Mouse (Mus musculus): ENCODE results near the gene Ubxn4. TPM values are rescaled to one million over a fixed set of nuclear protein-coding genes. Genes with fewer than 3 reads are reported as not detected.

Ubxn4 gene
- polyA plus RNA-seq, 1 experiment from 2014 or later: 57.6 TPM

DNA sequence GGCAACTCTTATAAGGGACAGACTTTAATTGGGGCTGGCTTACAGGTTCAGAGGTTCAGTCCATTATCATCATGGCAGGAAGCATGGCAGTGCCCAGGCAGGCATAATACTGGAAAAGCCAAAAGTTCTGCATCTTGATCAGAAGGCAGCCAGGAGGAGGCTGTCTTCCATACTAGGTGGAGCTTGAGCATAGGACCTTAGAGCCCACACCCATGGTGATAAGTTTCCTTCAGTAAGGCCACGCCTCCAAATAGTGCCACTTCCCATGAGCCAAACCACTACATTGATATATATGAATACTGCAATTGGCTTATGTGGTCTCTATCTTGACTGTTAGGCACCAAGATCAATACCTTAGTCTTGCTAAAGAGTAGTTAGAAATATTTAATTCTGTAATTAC is 32.1 kb downstream of the Ubxn4 start:
- WGBS: 83% methylated on average over 1 of the region's 1 CpGs
- Histone ChIP-seq H3K27me3 (no peaks in the 10 kb centered on the region), H3K4me1 (replicated peaks) (no peaks in the 10 kb centered on the region), H3K4me3 (no peak overlapping the region), H3K9me3 (replicated peaks) (no peaks in the 10 kb centered on the region), H3K36me3 (peaks cover 83% of the 10 kb centered on the region), H3K27ac (no peak overlapping the region), H3K9ac (no peak overlapping the region), H3K4me2 (no peak overlapping the region)
- ATAC-seq (replicated peaks; ENCODE audit: insufficient number of reproducible peaks, insufficient read depth, low FRiP score, low read depth): no peak

DNA sequence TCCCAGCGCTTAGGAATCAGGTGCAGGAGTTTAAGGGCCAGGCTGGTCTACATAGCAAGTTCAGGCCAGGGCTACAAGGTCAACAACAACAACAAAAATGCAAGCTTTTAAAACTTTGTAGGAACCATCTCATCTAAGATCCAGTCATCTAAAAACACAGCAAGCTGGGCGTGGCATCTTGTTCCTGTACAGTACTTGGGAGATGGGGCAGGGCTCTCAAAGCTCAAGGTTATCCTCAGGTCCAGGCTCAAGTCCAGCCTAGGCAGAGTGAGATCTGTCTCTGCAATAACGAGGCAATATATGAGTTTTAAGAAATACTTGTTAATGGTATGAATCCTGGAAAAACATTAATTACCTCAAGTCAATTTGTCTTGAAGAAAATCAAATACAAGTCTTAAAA is 34.8 kb downstream of the Ubxn4 start:
- no peak for ATAC-seq (replicated peaks; ENCODE audit: insufficient number of reproducible peaks, insufficient read depth, low FRiP score, low read depth)
- Histone ChIP-seq H3K4me2 (no peak overlapping the region), H3K4me1 (replicated peaks) (no peaks in the 10 kb centered on the region), H3K27me3 (no peaks in the 10 kb centered on the region), H3K27ac (no peak overlapping the region), H3K9ac (no peak overlapping the region), H3K4me3 (no peak overlapping the region), H3K36me3 (peaks cover 70% of the 10 kb centered on the region), H3K9me3 (replicated peaks) (no peaks in the 10 kb centered on the region)
- 93% methylated on average over 3 of the region's 3 CpGs for WGBS

DNA sequence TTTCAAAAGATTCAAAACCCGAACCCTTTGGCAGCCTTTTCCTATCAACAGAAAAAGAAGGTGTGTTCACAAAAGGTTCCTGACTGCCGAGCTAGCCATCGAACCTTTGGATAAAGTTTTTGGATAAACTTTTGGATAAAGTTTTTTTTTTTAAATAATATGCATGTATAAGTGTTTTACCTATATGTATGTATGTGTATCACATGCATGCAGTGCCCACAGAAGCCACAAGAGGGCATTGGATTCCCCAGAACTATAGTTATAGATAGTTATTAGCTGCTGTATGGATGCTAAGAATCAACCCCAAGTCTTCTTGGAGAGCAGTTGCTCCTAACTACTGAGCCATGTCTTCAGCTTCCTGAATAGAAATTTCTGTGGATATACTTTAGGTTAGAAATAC is 38.0 kb downstream of the Ubxn4 start:
- H3K4me1 ChIP-seq (replicated peaks): no peaks in the 10 kb centered on the region
- H3K9ac ChIP-seq: no peak overlapping the region
- H3K36me3 ChIP-seq: peaks cover 40% of the 10 kb centered on the region
- H3K27ac ChIP-seq: no peak overlapping the region
- H3K9me3 ChIP-seq (replicated peaks): no peaks in the 10 kb centered on the region
- WGBS: 94% methylated on average over 3 of the region's 3 CpGs
- no peak overlapping the region for H3K4me2 ChIP-seq
- no peaks in the 10 kb centered on the region for H3K27me3 ChIP-seq
- no peak for ATAC-seq (replicated peaks; ENCODE audit: insufficient number of reproducible peaks, insufficient read depth, low FRiP score, low read depth)
- H3K4me3 ChIP-seq: no peak overlapping the region

DNA sequence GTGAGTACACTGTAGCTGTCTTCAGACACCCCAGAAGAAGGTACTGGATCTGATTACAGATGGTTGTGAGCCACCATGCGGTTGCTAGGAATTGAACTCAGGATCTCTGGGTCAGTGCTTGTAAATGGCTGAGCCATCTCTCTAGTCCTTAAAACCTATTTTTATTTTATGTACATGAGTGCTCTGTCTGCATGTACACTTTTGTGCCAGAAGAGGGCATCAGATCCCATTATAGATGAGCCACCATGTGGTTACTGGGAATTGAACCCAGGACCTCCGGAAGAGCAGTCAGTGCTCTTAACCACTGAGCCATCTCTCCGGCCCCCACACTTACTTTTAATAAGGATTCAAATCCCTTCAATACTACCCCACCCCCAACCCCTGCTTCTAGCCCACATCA is 39.2 kb downstream of the Ubxn4 start:
- no peaks in the 10 kb centered on the region for H3K4me1 ChIP-seq (replicated peaks)
- no peak overlapping the region for H3K27ac ChIP-seq
- H3K4me2 ChIP-seq: no peak overlapping the region
- H3K9me3 ChIP-seq (replicated peaks): no peaks in the 10 kb centered on the region
- WGBS: 96% methylated on average over 3 of the region's 3 CpGs
- ATAC-seq (replicated peaks; ENCODE audit: insufficient number of reproducible peaks, insufficient read depth, low FRiP score, low read depth): no peak
- no peak overlapping the region for H3K4me3 ChIP-seq
- peaks cover 29% of the 10 kb centered on the region for H3K36me3 ChIP-seq
- H3K9ac ChIP-seq: no peak overlapping the region
- no peaks in the 10 kb centered on the region for H3K27me3 ChIP-seq

DNA sequence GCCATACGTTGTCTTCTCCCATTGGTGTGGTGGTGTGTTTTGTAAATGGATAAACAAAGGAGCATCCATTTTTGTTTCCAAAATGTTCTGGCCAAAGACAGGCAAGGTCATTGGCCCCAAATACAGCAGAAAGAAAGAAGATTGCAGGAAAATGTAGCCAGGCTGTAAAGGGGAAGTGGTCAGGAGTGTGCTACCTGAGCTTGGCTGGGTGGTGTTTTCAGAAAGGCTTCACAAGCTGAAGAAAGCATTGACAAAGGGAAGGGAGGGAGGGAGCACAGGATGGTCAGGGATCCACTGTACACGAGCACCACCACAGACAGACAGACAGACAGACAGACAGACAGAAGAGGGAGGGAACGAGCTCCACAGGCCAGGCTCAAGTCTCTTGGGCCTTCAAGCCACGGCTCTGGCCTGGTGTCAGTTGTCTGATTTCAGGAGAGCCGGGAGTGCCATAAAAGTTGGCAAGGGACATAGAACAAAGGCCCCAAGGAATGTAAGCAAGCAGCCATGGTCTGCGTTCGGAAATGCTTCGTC is 40.5 kb downstream of the Ubxn4 start:
- no peaks in the 10 kb centered on the region for H3K9me3 ChIP-seq (replicated peaks)
- ATAC-seq (replicated peaks; ENCODE audit: insufficient number of reproducible peaks, insufficient read depth, low FRiP score, low read depth): no peak
- H3K9ac ChIP-seq: no peak overlapping the region
- 78% methylated on average over 8 of the region's 8 CpGs for WGBS
- H3K36me3 ChIP-seq: peaks cover 16% of the 10 kb centered on the region
- H3K4me3 ChIP-seq: no peak overlapping the region
- H3K4me1 ChIP-seq (replicated peaks): no peaks in the 10 kb centered on the region
- no peak overlapping the region for H3K4me2 ChIP-seq
- H3K27me3 ChIP-seq: no peaks in the 10 kb centered on the region
- H3K27ac ChIP-seq: no peak overlapping the region

DNA sequence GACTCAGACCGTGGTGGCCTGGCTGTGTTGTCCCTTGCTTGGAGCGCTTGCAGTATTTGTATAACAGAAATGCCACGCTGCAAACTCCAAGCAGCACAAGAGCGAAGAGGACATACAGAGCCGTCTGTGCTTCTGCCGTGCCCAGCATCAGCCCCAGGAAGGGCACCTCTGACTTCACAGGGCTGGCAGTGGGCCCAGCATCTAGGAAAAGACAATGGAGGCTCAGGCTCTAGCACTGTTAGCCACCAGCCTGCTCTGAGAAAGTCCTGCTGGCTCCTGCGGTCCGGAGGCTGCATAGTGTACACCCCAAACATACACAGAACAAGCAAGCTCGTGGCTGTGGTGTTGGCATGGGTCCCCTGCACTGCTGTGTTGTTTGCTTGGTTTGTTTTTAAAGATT is 41.4 kb downstream of the Ubxn4 start:
- Histone ChIP-seq H3K4me1 (replicated peaks) (no peaks in the 10 kb centered on the region), H3K9ac (no peak overlapping the region), H3K27ac (no peak overlapping the region), H3K36me3 (peaks cover 7% of the 10 kb centered on the region), H3K9me3 (replicated peaks) (no peaks in the 10 kb centered on the region), H3K4me2 (no peak overlapping the region), H3K27me3 (no peaks in the 10 kb centered on the region), H3K4me3 (no peak overlapping the region)
- no peak for ATAC-seq (replicated peaks; ENCODE audit: insufficient number of reproducible peaks, insufficient read depth, low FRiP score, low read depth)
- 71% methylated on average over 9 of the region's 9 CpGs for WGBS

DNA sequence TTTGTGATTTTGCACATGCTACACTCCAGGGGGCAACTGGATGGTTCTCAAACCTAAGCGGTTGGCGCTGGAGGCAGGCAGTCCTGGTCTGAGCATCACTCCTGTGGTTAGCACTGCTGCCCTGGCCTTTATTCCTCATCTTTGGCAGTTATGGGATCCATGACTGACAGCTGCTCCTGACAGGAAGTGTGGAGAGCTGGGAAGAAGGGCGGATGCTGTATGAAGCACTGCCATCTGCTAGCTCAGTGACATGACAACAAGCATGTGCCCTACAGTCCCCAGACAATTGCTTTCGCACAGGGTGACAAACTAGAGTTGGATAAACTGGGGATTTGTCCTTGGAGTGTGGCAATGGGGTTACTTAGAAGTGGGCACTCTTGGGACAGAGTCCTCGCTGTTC is 46.5 kb downstream of the Ubxn4 start:
- no peaks in the 10 kb centered on the region for H3K4me1 ChIP-seq (replicated peaks)
- no peak overlapping the region for H3K9ac ChIP-seq
- H3K27ac ChIP-seq: no peak overlapping the region
- H3K9me3 ChIP-seq (replicated peaks): no peaks in the 10 kb centered on the region
- H3K4me3 ChIP-seq: no peak overlapping the region
- H3K4me2 ChIP-seq: no peak overlapping the region
- ATAC-seq (replicated peaks; ENCODE audit: insufficient number of reproducible peaks, insufficient read depth, low FRiP score, low read depth): no peak
- 90% methylated on average over 5 of the region's 5 CpGs for WGBS
- no peaks in the 10 kb centered on the region for H3K36me3 ChIP-seq
- H3K27me3 ChIP-seq: no peaks in the 10 kb centered on the region

DNA sequence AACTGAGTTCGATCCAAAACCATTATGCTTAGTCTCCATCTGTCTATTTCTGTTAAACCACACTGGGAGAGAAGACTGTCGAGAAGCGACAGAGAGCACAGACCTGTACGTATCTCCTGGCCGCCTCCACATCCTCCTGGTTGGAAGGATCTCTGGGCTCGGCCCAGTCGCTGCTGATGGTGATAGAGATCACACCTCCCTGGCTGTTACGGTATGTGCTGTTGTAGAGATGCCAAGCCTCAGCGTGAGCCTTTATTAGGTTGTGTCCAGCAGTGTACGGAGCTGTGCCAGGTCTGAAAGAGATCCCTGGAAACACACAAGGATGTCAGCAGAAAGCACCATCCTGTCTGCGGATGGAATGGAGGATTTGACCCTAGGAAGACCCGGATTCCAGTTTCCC is 49.8 kb downstream of the Ubxn4 start:
- 79% methylated on average over 12 of the region's 12 CpGs for WGBS

DNA sequence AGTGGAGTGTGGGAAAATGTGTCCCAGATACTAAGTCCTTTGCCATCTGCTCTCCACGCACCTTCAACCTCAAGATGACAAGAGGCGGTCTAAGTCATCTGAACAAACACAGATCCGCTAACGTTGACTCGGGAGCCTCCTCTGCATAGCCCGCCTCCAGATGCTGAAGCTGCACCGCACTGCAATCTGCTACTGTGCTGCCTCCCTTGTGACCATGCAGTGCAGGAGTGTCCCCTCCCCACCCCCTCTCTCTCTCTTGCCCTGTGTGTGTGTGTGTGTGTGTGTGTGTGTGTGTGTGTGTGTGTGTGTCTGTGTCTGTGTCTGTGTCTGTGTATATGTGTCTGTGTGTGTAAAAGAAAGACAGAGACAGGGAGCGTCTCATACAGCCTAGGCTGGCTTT is 51.5 kb downstream of the Ubxn4 start:
- no peak for ATAC-seq (replicated peaks; ENCODE audit: insufficient number of reproducible peaks, insufficient read depth, low FRiP score, low read depth)
- H3K9ac ChIP-seq: no peak overlapping the region
- H3K9me3 ChIP-seq (replicated peaks): no peaks in the 10 kb centered on the region
- no peaks in the 10 kb centered on the region for H3K4me1 ChIP-seq (replicated peaks)
- no peak overlapping the region for H3K27ac ChIP-seq
- WGBS: 61% methylated on average over 8 of the region's 8 CpGs
- H3K36me3 ChIP-seq: no peaks in the 10 kb centered on the region
- no peak overlapping the region for H3K4me3 ChIP-seq
- no peaks in the 10 kb centered on the region for H3K27me3 ChIP-seq
- H3K4me2 ChIP-seq: no peak overlapping the region

More for the DNA sequence above, 49.8 kb downstream of the Ubxn4 start:
- Histone ChIP-seq H3K4me1 (replicated peaks) (no peaks in the 10 kb centered on the region), H3K4me3 (no peak overlapping the region), H3K9me3 (replicated peaks) (no peaks in the 10 kb centered on the region), H3K36me3 (no peaks in the 10 kb centered on the region), H3K4me2 (no peak overlapping the region), H3K27ac (no peak overlapping the region), H3K27me3 (no peaks in the 10 kb centered on the region), H3K9ac (no peak overlapping the region)
- no peak for ATAC-seq (replicated peaks; ENCODE audit: insufficient number of reproducible peaks, insufficient read depth, low FRiP score, low read depth)

DNA sequence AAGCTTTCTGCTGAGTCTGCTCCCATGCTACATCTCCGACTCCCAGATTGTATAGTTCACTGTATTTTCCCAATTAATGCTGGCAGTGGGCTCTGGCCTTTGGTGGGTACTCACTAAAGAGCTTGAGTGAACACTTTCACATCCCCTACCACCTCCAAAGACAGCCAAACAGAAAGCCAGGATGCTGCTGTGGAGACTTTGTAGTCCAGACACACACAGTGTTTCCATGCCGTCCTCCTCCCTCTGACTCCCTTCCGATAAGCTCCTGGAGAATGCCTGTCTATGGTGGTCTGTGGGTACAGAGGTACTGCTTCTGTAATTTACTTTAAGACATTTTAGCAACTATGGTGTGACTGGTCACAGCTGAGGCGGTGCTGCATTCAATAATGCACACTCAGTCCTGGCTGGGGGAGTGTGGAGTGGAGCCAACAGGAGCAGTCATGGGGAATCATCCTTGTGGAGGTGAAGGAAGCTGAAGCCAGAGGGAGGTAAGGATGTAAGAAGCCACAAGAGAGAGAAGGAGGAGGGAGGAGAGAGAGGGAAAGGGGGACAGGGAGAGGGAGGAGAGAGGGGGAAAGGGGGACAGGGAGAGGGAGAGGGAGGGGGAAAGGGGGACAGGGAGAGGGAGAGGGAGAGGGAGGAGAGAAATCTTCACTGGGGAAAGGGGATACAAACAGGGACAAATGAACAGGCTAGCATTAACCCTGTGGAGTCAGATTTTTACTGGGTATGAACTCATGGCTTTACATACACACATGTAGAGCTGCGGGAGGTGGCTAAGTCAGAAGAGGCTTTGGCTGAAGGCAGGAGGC is 52.2 kb downstream of the Ubxn4 start:
- WGBS: 69% methylated on average over 5 of the region's 5 CpGs
- no peak overlapping the region for H3K9ac ChIP-seq

DNA sequence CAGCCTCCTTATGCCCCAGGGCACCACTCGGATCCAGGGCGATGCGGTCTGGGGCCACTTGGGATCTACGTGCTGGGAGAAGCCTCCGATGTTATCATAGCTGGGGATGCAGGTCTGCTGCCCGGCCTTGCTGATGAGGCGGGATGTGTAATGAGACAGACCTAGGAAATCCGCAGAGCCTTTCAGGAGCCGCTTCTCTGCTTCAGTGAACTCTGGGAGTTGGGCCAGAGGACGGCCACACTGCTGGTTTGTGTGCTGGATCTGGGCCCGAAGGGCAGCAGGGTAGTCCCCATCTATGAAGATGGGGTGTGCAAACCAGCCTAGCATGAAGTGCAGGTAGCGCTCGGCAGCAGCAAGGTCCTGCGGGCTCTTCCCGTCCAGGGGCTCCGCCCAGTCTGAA is 60.1 kb downstream of the Ubxn4 start:
- WGBS: 85% methylated on average over 16 of the region's 16 CpGs
- ATAC-seq (replicated peaks; ENCODE audit: insufficient number of reproducible peaks, insufficient read depth, low FRiP score, low read depth): no peak
- no peak overlapping the region for H3K27ac ChIP-seq

More for the DNA sequence above, 52.2 kb downstream of the Ubxn4 start:
- H3K4me2 ChIP-seq: no peak overlapping the region
- no peak overlapping the region for H3K4me3 ChIP-seq
- ATAC-seq (replicated peaks; ENCODE audit: insufficient number of reproducible peaks, insufficient read depth, low FRiP score, low read depth): no peak
- no peak overlapping the region for H3K27ac ChIP-seq
- H3K4me1 ChIP-seq (replicated peaks): no peaks in the 10 kb centered on the region
- no peaks in the 10 kb centered on the region for H3K27me3 ChIP-seq
- H3K9me3 ChIP-seq (replicated peaks): no peaks in the 10 kb centered on the region
- no peaks in the 10 kb centered on the region for H3K36me3 ChIP-seq

DNA sequence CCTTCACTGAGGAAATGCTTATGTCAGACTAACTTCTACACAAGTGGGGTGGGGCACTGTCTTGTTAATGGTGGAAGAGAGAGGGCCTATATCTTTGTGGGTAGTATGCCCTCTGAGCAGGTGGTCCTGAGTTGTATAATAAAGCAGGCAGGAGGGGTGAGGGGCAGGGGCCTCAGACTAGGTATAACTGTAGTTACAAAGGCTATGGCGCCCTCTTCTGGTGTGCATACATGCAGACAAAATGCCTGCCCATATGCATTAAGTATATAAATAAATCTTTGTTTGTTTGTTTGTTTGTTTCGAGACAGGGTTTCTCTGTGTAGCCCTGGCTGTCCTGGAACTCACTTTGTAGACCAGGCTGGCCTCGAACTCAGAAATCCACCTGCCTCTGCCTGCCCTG is 65.3 kb downstream of the Ubxn4 start:
- Histone ChIP-seq H3K27ac (no peak overlapping the region), H3K4me3 (no peak overlapping the region), H3K9me3 (replicated peaks) (no peaks in the 10 kb centered on the region), H3K4me1 (replicated peaks) (no peaks in the 10 kb centered on the region), H3K4me2 (no peak overlapping the region), H3K9ac (no peak overlapping the region), H3K27me3 (no peaks in the 10 kb centered on the region), H3K36me3 (no peaks in the 10 kb centered on the region)
- WGBS: 70% methylated on average over 3 of the region's 3 CpGs
- ATAC-seq (replicated peaks; ENCODE audit: insufficient number of reproducible peaks, insufficient read depth, low FRiP score, low read depth): no peak

More for the DNA sequence above, 60.1 kb downstream of the Ubxn4 start:
- no peaks in the 10 kb centered on the region for H3K36me3 ChIP-seq
- H3K9me3 ChIP-seq (replicated peaks): no peaks in the 10 kb centered on the region
- no peak overlapping the region for H3K9ac ChIP-seq
- no peaks in the 10 kb centered on the region for H3K4me1 ChIP-seq (replicated peaks)
- no peak overlapping the region for H3K4me2 ChIP-seq
- H3K27me3 ChIP-seq: no peaks in the 10 kb centered on the region
- H3K4me3 ChIP-seq: no peak overlapping the region
